ENCODE assay signal across 30 mouse cellular contexts in the genomic region with DNA sequence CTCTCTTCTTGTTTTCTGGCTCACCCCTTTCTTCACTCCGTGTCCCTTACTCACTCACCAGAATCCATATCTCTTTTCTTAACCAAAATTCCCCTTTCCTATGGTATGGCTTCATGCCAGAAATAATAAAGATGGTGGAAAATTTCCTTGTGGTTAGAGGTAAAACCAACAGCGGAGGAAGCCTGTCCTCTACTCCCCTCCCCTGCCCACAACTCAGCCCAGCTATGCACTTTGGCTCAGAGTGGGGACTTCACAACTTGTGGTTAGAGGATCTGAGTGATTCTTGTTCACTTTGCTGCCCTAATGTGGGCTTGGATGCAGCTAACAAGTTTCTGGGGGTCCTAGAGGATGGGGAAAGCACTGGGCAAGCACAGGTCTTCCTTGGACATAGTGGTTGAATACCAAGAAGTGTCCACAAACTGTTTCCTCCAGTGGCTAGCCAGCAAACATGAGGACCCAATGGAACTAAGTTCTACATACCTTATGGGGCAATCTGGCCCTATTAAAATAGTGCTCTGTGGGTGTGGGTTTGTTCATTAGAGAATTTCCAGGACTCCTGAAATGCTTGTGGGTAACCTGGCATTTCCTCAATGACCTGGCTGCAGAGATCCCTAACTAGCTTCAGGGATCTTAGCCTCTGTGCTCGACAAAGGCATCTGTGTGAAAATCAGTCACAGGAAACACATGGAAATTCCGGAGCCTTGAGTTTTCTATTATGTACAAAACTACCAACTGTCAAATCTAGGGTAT.
DNase-seq lines count a peak whose midpoint lies in the region; ATAC-seq lines count a peak whose summit lies in the region.
"Had no signal": no experiment of that assay in that cellular context is flagged by ENCODE, and none has a peak within 500 bp of the region (broad histone marks: within the 10 kb centered on the region; RNA-seq: fewer than 3 reads in every experiment).

No protein-coding gene starts in this region.

- H3K9ac ChIP-seq in embryonic facial prominence, embryonic 14.5 days (ENCODE audit: low read depth, low read length), result no peak overlapping the region
- H3K9ac ChIP-seq: embryonic facial prominence, embryonic 15.5 days; heart, embryonic 15.5 days; hindbrain, embryonic 12.5 days; intestine, embryonic 15.5 days; liver, embryonic 13.5 days; midbrain, embryonic 13.5 days; neural tube, embryonic 15.5 days had no signal

- WGBS in embryonic facial prominence, embryonic 14.5 days, result 40% methylated on average over 4 of the region's 4 CpGs
- 72% methylated on average over 4 of the region's 4 CpGs for WGBS in embryonic facial prominence, embryonic 10.5 days

- no peak overlapping the region for H3K4me3 ChIP-seq in embryonic facial prominence, embryonic 14.5 days (ENCODE audit: low read depth, low read length)
- no peak overlapping the region for H3K4me3 ChIP-seq in embryonic facial prominence, embryonic 10.5 days
- H3K4me3 ChIP-seq: embryonic facial prominence, embryonic 15.5 days; heart, embryonic 10.5 days; heart, embryonic 15.5 days; hindbrain, embryonic 12.5 days; intestine, embryonic 15.5 days; liver, embryonic 13.5 days; midbrain, embryonic 13.5 days; neural tube, embryonic 15.5 days had no signal

- H3K27ac ChIP-seq in embryonic facial prominence, embryonic 14.5 days (replicated peaks; ENCODE audit: low read depth, low read length), result no peak overlapping the region
- H3K27ac ChIP-seq in embryonic facial prominence, embryonic 10.5 days (replicated peaks), result no peak overlapping the region
- H3K27ac ChIP-seq: embryonic facial prominence, embryonic 15.5 days; heart, embryonic 10.5 days; heart, embryonic 15.5 days; hindbrain, embryonic 12.5 days; hindbrain, postnatal 0 days; intestine, embryonic 15.5 days; kidney, postnatal 0 days; liver, embryonic 13.5 days; macrophage; midbrain, embryonic 13.5 days; neural tube, embryonic 15.5 days had no signal

- H3K36me3 ChIP-seq in embryonic facial prominence, embryonic 14.5 days (ENCODE audit: control insufficient read depth, insufficient read depth, low read length), result no peaks in the 10 kb centered on the region
- no peaks in the 10 kb centered on the region for H3K36me3 ChIP-seq in embryonic facial prominence, embryonic 10.5 days (replicated peaks)
- H3K36me3 ChIP-seq: embryonic facial prominence, embryonic 15.5 days; heart, embryonic 10.5 days; heart, embryonic 15.5 days; hindbrain, embryonic 12.5 days; intestine, embryonic 15.5 days; liver, embryonic 13.5 days; midbrain, embryonic 13.5 days; neural tube, embryonic 15.5 days had no signal

- peak; percentile 42 for DNase-seq in embryonic facial prominence, embryonic 14.5 days (ENCODE audit: low spot score)
- DNase-seq in embryonic facial prominence, embryonic 10.5 days (ENCODE audit: low spot score), result no peak
- DNase-seq in Muller cell, postnatal 12 days (ENCODE audit: inconsistent ontology term), result peak; percentile 90
- DNase-seq in fibroblast of lung, adult 2 months (ENCODE audit: low read depth), result peak; percentile 83
- no peak for DNase-seq in layer of hippocampus, postnatal 25 days (ENCODE audit: extremely low spot score in 1 of 2, low spot score in 1 of 2)
- no peak for DNase-seq in right cerebral cortex, postnatal 14 days
- DNase-seq: cerebellum, adult 9-10 months; cerebellum, postnatal 36 days; embryo, embryonic 11 days; gastrocnemius, postnatal 14 days; heart, postnatal 36 days; kidney, adult 2 months; liver, embryonic 13.5 days; lung, adult 2 months; lung, postnatal 10 days; retina, postnatal 1 day; right cerebral cortex, postnatal 25 days; thymus, postnatal 14 days had no signal

- no peak overlapping the region for H3K4me2 ChIP-seq in embryonic facial prominence, embryonic 14.5 days (ENCODE audit: low read depth, low read length)
- H3K4me2 ChIP-seq: embryonic facial prominence, embryonic 15.5 days; heart, embryonic 15.5 days; hindbrain, embryonic 12.5 days; intestine, embryonic 15.5 days; liver, embryonic 13.5 days; midbrain, embryonic 13.5 days; neural tube, embryonic 15.5 days had no signal

- ATAC-seq in embryonic facial prominence, embryonic 14.5 days (ENCODE audit: low read depth), result no peak
- no peak for ATAC-seq in CD4-positive, CD25-positive, alpha-beta regulatory T cell, adult 4 months
- ATAC-seq: forebrain, embryonic 14.5 days; hindbrain, postnatal 0 days; intestine, embryonic 15.5 days; midbrain, embryonic 13.5 days had no signal

- H3K27me3 ChIP-seq in embryonic facial prominence, embryonic 14.5 days (replicated peaks; ENCODE audit: control insufficient read depth, insufficient read depth, low read length), result no peaks in the 10 kb centered on the region
- H3K27me3 ChIP-seq in embryonic facial prominence, embryonic 10.5 days (replicated peaks; ENCODE audit: low read depth, poor library complexity, severe bottlenecking), result no peaks in the 10 kb centered on the region
- H3K27me3 ChIP-seq: embryonic facial prominence, embryonic 15.5 days; heart, embryonic 15.5 days; hindbrain, embryonic 12.5 days; intestine, embryonic 15.5 days; liver, embryonic 13.5 days; neural tube, embryonic 15.5 days had no signal

- no peaks in the 10 kb centered on the region for H3K9me3 ChIP-seq in embryonic facial prominence, embryonic 14.5 days (ENCODE audit: control insufficient read depth, low read length)
- no peaks in the 10 kb centered on the region for H3K9me3 ChIP-seq in embryonic facial prominence, embryonic 10.5 days
- H3K9me3 ChIP-seq: embryonic facial prominence, embryonic 15.5 days; heart, embryonic 10.5 days; heart, embryonic 15.5 days; hindbrain, embryonic 12.5 days; intestine, embryonic 15.5 days; liver, embryonic 13.5 days; midbrain, embryonic 13.5 days; neural tube, embryonic 15.5 days had no signal

- peaks cover 5% of the 10 kb centered on the region; the same call in 1 of the 2 replicates for H3K4me1 ChIP-seq in embryonic facial prominence, embryonic 14.5 days (ENCODE audit: control insufficient read depth, insufficient read depth, low read length)
- no peaks in the 10 kb centered on the region for H3K4me1 ChIP-seq in embryonic facial prominence, embryonic 10.5 days
- H3K4me1 ChIP-seq: heart, embryonic 10.5 days; heart, embryonic 15.5 days; intestine, embryonic 15.5 days; liver, embryonic 13.5 days; neural tube, embryonic 15.5 days had no signal

Comparison
In these comparisons a context has a peak if more than half of its experiments do, and no peak if none do; other contexts are left out.
1. DNase-seq: peak in embryonic facial prominence, embryonic 14.5 days (single experiment), Muller cell, postnatal 12 days (single experiment) and fibroblast of lung, adult 2 months (single experiment); none in embryonic facial prominence, embryonic 10.5 days (single experiment), layer of hippocampus, postnatal 25 days (0 of 2) and right cerebral cortex, postnatal 14 days (single experiment).